Mouse (Mus musculus) embryonic facial prominence, embryonic 15.5 days (tissue): ENCODE results near the gene Hdgf. TPM values are rescaled to one million over a fixed set of nuclear protein-coding genes. Genes with fewer than 3 reads are reported as not detected.
A peak's percentile ranks its signal among the peaks of the same experiment; 100 is the strongest.

Experiments used
- ATAC-seq: fragments of 200-750 bp; cut with Nextera tagmentation; 2 replicates; pipeline ENCODE4 v1.8.0; 2017; ENCODE audit warnings: low read depth, moderate TSS enrichment; ENCODE audit not compliant: insufficient number of reproducible peaks, low FRiP score, low TSS enrichment
- H3K27ac ChIP-seq: fragments of 300-500 bp; sonication (generic); replicated peaks from 2 replicates; pipeline ENCODE4 v1.5.1; 2015; ENCODE audit warnings: mild to moderate bottlenecking, inconsistent platforms
- H3K27me3 ChIP-seq: fragments of 300-500 bp; sonication (generic); 2 replicates; pipeline ENCODE4 v1.6.1; 2015; ENCODE audit warnings: inconsistent platforms
- H3K36me3 ChIP-seq: fragments of 300-500 bp; sonication (generic); 2 replicates; pipeline ENCODE4 v1.6.1; 2015; ENCODE audit warnings: mild to moderate bottlenecking, inconsistent platforms
- H3K4me1 ChIP-seq: fragments of 300-500 bp; sonication (generic); 2 replicates; pipeline ENCODE4 v1.6.1; 2015; ENCODE audit warnings: inconsistent platforms
- H3K4me2 ChIP-seq: fragments of 300-500 bp; sonication (generic); replicated peaks from 2 replicates; pipeline ENCODE4 v1.6.1; 2015; ENCODE audit warnings: mild to moderate bottlenecking, inconsistent platforms
- H3K4me3 ChIP-seq: fragments of 300-500 bp; sonication (generic); replicated peaks from 2 replicates; pipeline ENCODE4 v1.5.1; 2015; ENCODE audit warnings: mild to moderate bottlenecking, inconsistent platforms
- H3K9ac ChIP-seq: fragments of 300-500 bp; sonication (generic); 2 replicates; pipeline ENCODE4 v1.6.1; 2015; ENCODE audit warnings: inconsistent platforms
- H3K9me3 ChIP-seq: fragments of 300-500 bp; sonication (generic); replicated peaks from 2 replicates; pipeline ENCODE4 v1.6.1; 2016; ENCODE audit warnings: inconsistent platforms
- WGBS: fragments of 180-500 bp; shearing (Covaris S2); methylation state at CpG from one replicate; pipeline ENCODE4 v1.1.7; 2015; 5-methylcytosine and 5-hydroxymethylcytosine counted together
- polyA plus RNA-seq: library from polyadenylated mRNA; unstranded; fragments of >200 nt; fragmentation: Nextera tagmentation; extraction: Ambion mirVana; gene quantifications from 2 replicates; pipeline ENCODE4 v1.2.1, GENCODE M21; 2015

The Hdgf gene
- polyA plus RNA-seq, 1 experiment from 2014 or later: 240 TPM

DNA sequence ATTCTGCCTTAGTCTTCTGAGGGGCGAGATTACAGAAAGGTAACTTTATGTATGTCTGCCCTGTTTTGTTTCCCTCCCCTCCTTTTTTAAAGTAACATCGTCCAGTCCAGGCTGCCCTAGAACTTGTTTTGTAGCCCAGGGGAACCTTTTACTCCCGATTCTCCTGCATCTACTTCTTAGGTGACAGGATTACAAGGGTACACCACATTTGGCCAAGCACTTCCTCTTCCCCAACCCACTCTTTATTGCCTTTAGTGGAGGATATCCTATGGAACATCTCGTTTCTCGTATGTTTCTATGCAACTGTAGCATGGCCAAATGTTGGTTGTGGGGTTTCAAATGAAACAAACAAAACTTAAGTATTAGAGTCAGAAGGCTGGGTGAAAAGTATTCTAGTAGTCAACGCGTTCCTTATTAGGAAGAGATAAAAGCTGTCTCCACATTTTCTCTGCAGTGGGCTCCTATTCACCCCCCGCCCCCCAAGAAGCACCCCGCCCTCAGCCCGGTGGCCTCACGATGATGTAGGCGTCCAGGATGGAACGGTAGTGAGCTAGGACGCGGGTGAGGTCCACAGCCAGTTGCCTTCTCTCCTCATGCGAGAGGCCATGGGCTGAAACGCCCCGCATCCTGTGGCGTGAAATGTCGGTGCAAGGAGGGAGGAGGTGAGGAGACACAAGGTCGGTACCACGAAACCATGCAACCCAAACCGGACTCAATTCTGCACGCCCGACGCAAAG is 23.4 kb downstream of the Hdgf start:
- ATAC-seq: no peak
- H3K36me3 ChIP-seq: peaks cover 56% of the 10 kb centered on the region
- H3K9me3 ChIP-seq: no peaks in the 10 kb centered on the region
- H3K27ac ChIP-seq: peak overlapping the region; percentile 90
- H3K27me3 ChIP-seq: no peaks in the 10 kb centered on the region
- peak overlapping the region; percentile 76 for H3K4me2 ChIP-seq
- H3K4me3 ChIP-seq: peak overlapping the region; percentile 98
- peaks cover 33% of the 10 kb centered on the region for H3K4me1 ChIP-seq
- WGBS: 4% methylated on average over 26 of the region's 26 CpGs
- peak overlapping the region; percentile 85 for H3K9ac ChIP-seq

GRCm38 (mm10) chr3:87930078-87930795 is 24.1 kb downstream of the Hdgf start, which contains the start of the genes Isg20l2 and Rrnad1:
Gene Isg20l2 (plus strand): TSS chr3:87930314.
Gene Rrnad1 (minus strand): TSS chr3:87930717.
- Histone ChIP-seq H3K9me3 (no peaks in the 10 kb centered on the region), H3K4me3 (peak within 1 kb of the TSS; percentile 98), H3K27ac (peak within 1 kb of the TSS; percentile 90), H3K27me3 (no peaks in the 10 kb centered on the region), H3K4me2 (peak within 1 kb of the TSS; percentile 76), H3K4me1 (peaks cover 35% of the 10 kb centered on the region), H3K36me3 (peaks cover 52% of the 10 kb centered on the region), H3K9ac (peak within 1 kb of the TSS; percentile 85)
- under 1% methylated on average over 78 of the region's 78 CpGs for WGBS
- ATAC-seq: peak; percentile 96

- no peak for ATAC-seq
- WGBS: 77% methylated on average over 5 of the region's 5 CpGs
- Histone ChIP-seq H3K36me3 (peaks cover 51% of the 10 kb centered on the region), H3K9me3 (no peaks in the 10 kb centered on the region), H3K9ac (no peak overlapping the region), H3K27me3 (no peaks in the 10 kb centered on the region), H3K4me2 (no peak overlapping the region), H3K4me1 (peaks cover 44% of the 10 kb centered on the region), H3K27ac (no peak overlapping the region), H3K4me3 (no peak overlapping the region)
Measured at GRCm38 (mm10) chr3:87934026-87934425, 27.9 kb downstream of the Hdgf start.

- H3K4me3 ChIP-seq: no peak overlapping the region
- H3K9me3 ChIP-seq: no peaks in the 10 kb centered on the region
- ATAC-seq: no peak
- H3K9ac ChIP-seq: no peak overlapping the region
- no peak overlapping the region for H3K27ac ChIP-seq
- H3K4me1 ChIP-seq: peaks cover 39% of the 10 kb centered on the region
- WGBS: 61% methylated on average over 4 of the region's 4 CpGs
- no peaks in the 10 kb centered on the region for H3K27me3 ChIP-seq
- no peak overlapping the region for H3K4me2 ChIP-seq
- peaks cover 56% of the 10 kb centered on the region for H3K36me3 ChIP-seq
Measured at GRCm38 (mm10) chr3:87934501-87934900, 28.4 kb downstream of the Hdgf start.

DNA sequence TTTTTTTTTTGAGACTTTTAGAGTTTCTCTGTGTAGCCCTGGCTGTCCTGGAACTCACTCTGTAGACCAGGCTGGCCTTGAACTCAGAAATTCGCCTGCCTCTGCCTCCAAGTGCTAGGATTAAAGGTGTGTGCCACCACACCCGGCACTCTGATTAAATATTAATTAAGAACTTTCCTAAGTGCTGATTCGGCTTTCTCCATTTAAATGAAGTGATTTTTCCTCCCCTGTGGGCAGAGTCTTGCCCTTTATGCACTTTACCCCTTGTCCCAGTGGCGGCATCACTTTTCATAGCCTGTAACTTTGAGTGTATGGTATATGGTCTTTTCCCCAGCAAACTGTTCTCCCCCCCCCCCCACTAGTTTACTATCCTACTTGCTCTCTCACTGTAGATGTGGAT is 29.1 kb downstream of the Hdgf start:
- Histone ChIP-seq H3K4me3 (no peak overlapping the region), H3K36me3 (peaks cover 63% of the 10 kb centered on the region), H3K4me2 (no peak overlapping the region), H3K9me3 (no peaks in the 10 kb centered on the region), H3K4me1 (peaks cover 39% of the 10 kb centered on the region), H3K27ac (no peak overlapping the region), H3K9ac (no peak overlapping the region), H3K27me3 (no peaks in the 10 kb centered on the region)
- 84% methylated on average over 4 of the region's 4 CpGs for WGBS
- ATAC-seq: no peak

- Histone ChIP-seq H3K36me3 (peaks cover 67% of the 10 kb centered on the region), H3K4me2 (no peak overlapping the region), H3K4me1 (peaks cover 37% of the 10 kb centered on the region), H3K9ac (no peak overlapping the region), H3K4me3 (no peak overlapping the region), H3K9me3 (no peaks in the 10 kb centered on the region), H3K27ac (no peak overlapping the region), H3K27me3 (no peaks in the 10 kb centered on the region)
- WGBS: 98% methylated on average over 2 of the region's 2 CpGs
- peak; percentile 56; the same call in 1 of the 2 replicates for ATAC-seq
Measured at GRCm38 (mm10) chr3:87935776-87936175, 29.7 kb downstream of the Hdgf start.

DNA sequence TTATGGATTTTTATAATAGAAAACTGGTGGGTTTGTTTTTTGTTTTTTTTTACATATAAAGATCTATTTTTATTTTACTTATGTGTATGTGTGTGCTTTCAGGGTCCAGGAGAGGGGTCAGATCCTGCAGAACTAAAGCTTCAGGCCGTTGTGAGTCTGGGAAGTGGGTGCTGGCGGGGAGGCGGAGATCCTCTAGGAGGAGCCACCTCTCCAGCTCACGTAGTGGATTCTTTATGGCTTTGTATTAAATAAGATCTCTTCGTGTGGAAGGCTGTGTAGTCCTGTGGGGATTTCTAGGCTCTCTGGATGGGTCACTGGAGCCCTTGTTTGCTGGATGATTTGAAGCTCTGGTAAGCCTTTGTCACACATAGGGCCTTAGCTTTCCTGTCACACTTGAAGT is 34.5 kb downstream of the Hdgf start:
- Histone ChIP-seq H3K4me1 (peaks cover 24% of the 10 kb centered on the region), H3K4me2 (no peak overlapping the region), H3K27ac (no peak overlapping the region), H3K27me3 (no peaks in the 10 kb centered on the region), H3K36me3 (peaks cover 65% of the 10 kb centered on the region), H3K4me3 (no peak overlapping the region), H3K9me3 (no peaks in the 10 kb centered on the region), H3K9ac (no peak overlapping the region)
- 57% methylated on average over 5 of the region's 5 CpGs for WGBS
- no peak for ATAC-seq

DNA sequence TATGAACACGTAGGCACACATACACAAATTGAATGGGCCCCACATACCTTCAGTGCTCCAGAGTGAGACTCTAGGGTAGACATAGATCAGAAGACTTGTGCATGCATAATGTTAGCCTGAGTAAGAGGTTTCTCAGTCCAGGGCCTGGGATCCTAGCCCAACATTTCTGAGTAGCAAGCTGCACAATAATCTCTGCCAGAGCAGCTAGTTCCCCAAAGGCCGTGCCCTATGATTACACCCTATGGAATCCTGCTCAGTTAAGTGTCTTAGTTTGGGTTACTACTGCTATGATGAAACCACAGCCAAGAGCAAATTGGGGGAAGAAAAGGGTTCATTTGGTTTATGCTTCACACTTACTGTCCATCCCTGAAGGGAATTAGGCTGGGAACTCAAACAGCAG is 36.4 kb downstream of the Hdgf start:
- H3K9ac ChIP-seq: no peak overlapping the region
- H3K4me1 ChIP-seq: peaks cover 36% of the 10 kb centered on the region
- no peaks in the 10 kb centered on the region for H3K27me3 ChIP-seq
- H3K9me3 ChIP-seq: no peaks in the 10 kb centered on the region
- H3K27ac ChIP-seq: no peak overlapping the region
- no peak for ATAC-seq
- H3K4me2 ChIP-seq: no peak overlapping the region
- H3K4me3 ChIP-seq: no peak overlapping the region
- 79% methylated on average over 2 of the region's 2 CpGs for WGBS
- peaks cover 53% of the 10 kb centered on the region for H3K36me3 ChIP-seq

DNA sequence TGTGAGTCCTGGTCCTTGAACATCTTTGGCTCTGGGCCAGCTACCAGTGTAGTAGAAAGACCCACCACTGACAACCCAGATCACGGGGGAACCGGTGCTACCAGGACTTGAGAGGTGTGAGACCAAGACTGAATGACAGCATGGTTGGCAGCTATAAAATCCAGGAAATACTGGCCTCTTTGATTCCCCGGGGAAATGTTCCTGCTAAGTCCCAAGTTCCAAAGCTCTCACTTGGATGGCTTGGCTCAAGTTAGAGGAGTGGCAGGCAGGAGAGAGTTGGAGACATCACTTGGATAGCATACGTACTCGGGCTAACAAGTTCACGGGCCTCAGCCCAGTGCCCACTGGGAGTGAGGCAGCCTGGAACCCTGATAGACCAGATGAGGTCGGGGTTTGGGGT is 37.5 kb downstream of the Hdgf start:
- Histone ChIP-seq H3K27me3 (no peaks in the 10 kb centered on the region), H3K4me3 (no peak overlapping the region), H3K4me2 (no peak overlapping the region), H3K9me3 (no peaks in the 10 kb centered on the region), H3K9ac (no peak overlapping the region), H3K36me3 (peaks cover 42% of the 10 kb centered on the region), H3K27ac (peak overlapping the region; percentile 91; the same call in 1 of the 2 replicates), H3K4me1 (peaks cover 47% of the 10 kb centered on the region)
- 68% methylated on average over 7 of the region's 7 CpGs for WGBS
- no peak for ATAC-seq

GRCm38 (mm10) chr3:87944838-87945600 is 38.9 kb downstream of the Hdgf start:
- peak; percentile 76 for ATAC-seq
- 1% methylated on average over 4 of the region's 4 CpGs for WGBS
- Histone ChIP-seq H3K4me1 (peaks cover 60% of the 10 kb centered on the region), H3K9me3 (no peaks in the 10 kb centered on the region), H3K27me3 (no peaks in the 10 kb centered on the region), H3K9ac (0 out of 2 replicates have a peak overlapping the region, but pooled peaks have one; percentile 6), H3K4me2 (0 out of 2 replicates have a peak overlapping the region, but pooled peaks have one; percentile 0), H3K4me3 (no peak overlapping the region), H3K36me3 (peaks cover 28% of the 10 kb centered on the region), H3K27ac (peak overlapping the region; percentile 91)
